Mouse (Mus musculus): ENCODE measurements around the gene Gm49630. TPM values are rescaled to one million over a fixed set of nuclear protein-coding genes. Genes with fewer than 3 reads are reported as not detected.

Gene Gm49630
- total RNA-seq (2023), result not detected

DNA sequence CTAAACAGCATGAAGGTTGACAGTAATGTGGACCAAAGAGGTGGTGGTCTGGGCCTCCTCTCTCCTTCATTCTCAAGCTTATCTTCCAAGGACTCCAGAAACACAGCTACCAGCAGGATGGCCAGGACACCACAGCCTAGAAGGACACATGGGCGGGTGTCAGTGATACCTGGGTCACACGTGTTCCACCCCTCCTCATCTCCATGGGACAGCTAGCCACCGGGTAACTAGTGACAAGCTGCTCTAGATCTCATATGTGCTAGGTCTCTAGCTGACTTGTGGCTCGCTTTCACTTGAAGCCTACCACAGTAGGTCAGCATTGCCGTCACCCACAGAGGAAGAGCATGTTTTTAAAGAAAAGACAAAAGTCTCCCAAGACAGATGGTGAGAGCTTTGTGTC is at the start of gene Gm49630:
TSS of gene Gm49630 (minus strand) at position 101 of the 400 bp plus-strand sequence.

DNA sequence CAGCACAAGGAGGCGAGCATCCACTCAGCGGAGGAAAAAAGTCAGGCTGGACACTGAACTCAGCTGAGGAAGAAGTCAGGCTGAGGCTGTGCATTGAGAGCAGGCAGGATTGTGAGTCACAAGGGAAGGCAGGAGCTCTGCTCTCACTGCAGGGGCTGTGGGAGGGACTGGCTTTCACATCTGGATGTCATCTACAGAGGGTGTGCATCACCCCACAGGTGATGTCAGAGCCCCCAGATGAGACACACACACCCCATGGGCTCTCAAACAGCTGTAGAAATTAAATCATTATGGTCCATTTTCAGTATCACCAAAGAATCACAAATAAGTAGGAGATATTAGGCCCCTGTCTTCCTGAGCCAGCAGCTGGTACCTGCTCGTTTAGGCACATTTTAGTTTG is 13.6 kb upstream of the Gm49630 start, which contains the start of gene Unc93a2:
TSS of gene Unc93a2 (minus strand) at position 101 of the 400 bp plus-strand sequence.

GRCm38 (mm10) chr17:7352596-7352995 is 19.2 kb downstream of the Gm49630 start, which contains the start of gene Ttll2:
Gene Ttll2, minus strand, starts transcription at chr17:7352696.

GRCm38 (mm10) chr17:7324346-7324745 is 47.4 kb downstream of the Gm49630 start, which contains the start of gene Tcp10a:
Gene Tcp10a, plus strand, starts transcription at chr17:7324646.

Other genes with a start within 250 kb of the Gm49630 start
- gene Rps6ka2, start 201.9 kb downstream of the Gm49630 start, total RNA-seq (2023), result 7.8 TPM
- not detected for gene Tcp10a, start 47.3 kb downstream of the Gm49630 start, total RNA-seq (2023)
- gene Ttll2, start 19.3 kb downstream of the Gm49630 start, total RNA-seq (2023), result not detected
- not detected for gene Unc93a2, start 13.5 kb upstream of the Gm49630 start, total RNA-seq (2023)

Data from CD8-positive naive resting alpha-beta T cell, adult 57 days (primary cell).